31 mouse cellular contexts compared by ENCODE assay signal in genomic region chr5:137083051-137083450, GRCm38 (mm10). TPM values are rescaled to one million over a fixed set of nuclear protein-coding genes. Genes with fewer than 3 reads are reported as not detected.
"Had no signal": no experiment of that assay in that cellular context is flagged by ENCODE, and none has a peak within 500 bp of the region (broad histone marks: within the 10 kb centered on the region; RNA-seq: fewer than 3 reads in every experiment).

No protein-coding gene starts in this region.

- H3K36me3 ChIP-seq: heart, embryonic 13.5 days; heart, embryonic 15.5 days; hindbrain, embryonic 13.5 days; hindbrain, embryonic 15.5 days; kidney, embryonic 15.5 days; limb, embryonic 13.5 days; limb, embryonic 15.5 days had no signal

- H3K9me3 ChIP-seq: heart, embryonic 13.5 days; heart, embryonic 15.5 days; hindbrain, embryonic 13.5 days; hindbrain, embryonic 15.5 days; kidney, embryonic 15.5 days; limb, embryonic 13.5 days; limb, embryonic 15.5 days had no signal

- H3K27me3 ChIP-seq: heart, embryonic 13.5 days; heart, embryonic 15.5 days; hindbrain, embryonic 13.5 days; hindbrain, embryonic 15.5 days; kidney, embryonic 15.5 days; limb, embryonic 13.5 days; limb, embryonic 15.5 days had no signal

- H3K4me1 ChIP-seq: hindbrain, embryonic 13.5 days; hindbrain, embryonic 15.5 days; limb, embryonic 13.5 days had no signal

- H3K4me3 ChIP-seq: heart, adult 2 months; heart, embryonic 13.5 days; heart, embryonic 15.5 days; hindbrain, embryonic 13.5 days; hindbrain, embryonic 15.5 days; kidney, embryonic 15.5 days; limb, embryonic 13.5 days; limb, embryonic 15.5 days had no signal

- H3K27ac ChIP-seq: heart, adult 2 months; heart, embryonic 13.5 days; heart, embryonic 15.5 days; hindbrain, embryonic 13.5 days; hindbrain, embryonic 15.5 days; hindbrain, postnatal 0 days; kidney, embryonic 15.5 days; kidney, postnatal 0 days; limb, embryonic 13.5 days; limb, embryonic 15.5 days; liver, embryonic 14.5 days had no signal

- DNase-seq: gastrocnemius, postnatal 14 days; gastrocnemius, postnatal 36 days; heart, adult 11 months; heart, adult 2 months; heart, postnatal 14 days; heart, postnatal 36 days; kidney, adult 11 months; kidney, adult 2 months; kidney, adult 9 months; kidney, postnatal 14 days; kidney, postnatal 36 days; layer of hippocampus, adult 9-11 months; layer of hippocampus, postnatal 36 days; left cerebral cortex, postnatal 4 days had no signal

RNA-seq across cellular contexts. Expression of gene Serpine1, which starts 11.0 kb away (rescaled TPM):
- total RNA-seq: hematopoietic stem cell, adult 5-6 weeks had no signal

RNA-seq across cellular contexts. Expression of gene Vgf, which starts 56.9 kb away (rescaled TPM):
- total RNA-seq: gastrocnemius, adult 18-20 months; gastrocnemius, adult 8-10 months; gastrocnemius, postnatal 14 days; gastrocnemius, postnatal 36 days; heart, adult 2 months; heart, postnatal 14 days; liver, adult 2 months had no signal
- polyA plus RNA-seq: gonadal fat pad, adult 2 months; heart, embryonic 15.5 days; heart, postnatal 0 days; limb, embryonic 11.5 days; liver, adult 2 months had no signal
